Mouse (Mus musculus) lung, embryonic 16.5 days (tissue): ENCODE measurements around the gene Krt16. TPM values are rescaled to one million over a fixed set of nuclear protein-coding genes. Genes with fewer than 3 reads are reported as not detected.
"Not testable (repeated sequence)": the region's sequence is repeated elsewhere in the genome, so short reads cannot be mapped to it uniquely, and the experiment has no call there.

Source experiments
- ATAC-seq: fragments of 200-750 bp; cut with Nextera tagmentation; 2 replicates; pipeline ENCODE4 v1.8.0; 2017; ENCODE audit warnings: low read depth, mild to moderate bottlenecking, moderate library complexity
- H3K27ac ChIP-seq: fragments of 300-500 bp; sonication (generic); 2 replicates; pipeline ENCODE4 v1.5.1; 2014; ENCODE audit warnings: mild to moderate bottlenecking, control low read depth, low read length
- H3K27me3 ChIP-seq: fragments of 300-500 bp; sonication (generic); 2 replicates; pipeline ENCODE4 v1.6.1; 2014; ENCODE audit warnings: low read depth, low read length, mixed read lengths; ENCODE audit not compliant: control insufficient read depth, insufficient read depth
- H3K36me3 ChIP-seq: fragments of 300-500 bp; sonication (generic); 2 replicates; pipeline ENCODE4 v1.6.1; 2014; ENCODE audit warnings: low read length; ENCODE audit not compliant: control insufficient read depth, insufficient read depth
- H3K4me1 ChIP-seq: fragments of 300-500 bp; sonication (generic); replicated peaks from 2 replicates; pipeline ENCODE4 v1.6.1; 2014; ENCODE audit warnings: low read length, mixed read lengths; ENCODE audit not compliant: control insufficient read depth, insufficient read depth
- H3K4me2 ChIP-seq: fragments of 300-500 bp; sonication (generic); 2 replicates; pipeline ENCODE4 v1.6.1; 2014; ENCODE audit warnings: low read depth, low read length, control low read depth
- H3K4me3 ChIP-seq: fragments of 300-500 bp; sonication (generic); 2 replicates; pipeline ENCODE4 v1.5.1; 2014; ENCODE audit warnings: mild to moderate bottlenecking, low read length, control low read depth
- H3K9ac ChIP-seq: fragments of 300-500 bp; sonication (generic); 2 replicates; pipeline ENCODE4 v1.6.1; 2014; ENCODE audit warnings: low read length, control low read depth
- H3K9me3 ChIP-seq: fragments of 300-500 bp; sonication (generic); 2 replicates; pipeline ENCODE4 v1.6.1; 2016; ENCODE audit warnings: low read length; ENCODE audit not compliant: control insufficient read depth
- WGBS: fragments of 180-500 bp; shearing (Covaris S2); extraction: QIAGEN DNeasy Blood & Tissue Kit; methylation state at CpG from one replicate; pipeline ENCODE4 v1.1.7; 2014; 5-methylcytosine and 5-hydroxymethylcytosine counted together
- polyA plus RNA-seq: library from polyadenylated mRNA; unstranded; fragments of >200 nt; fragmentation: Nextera tagmentation; extraction: Ambion mirVana; gene quantifications from 2 replicates; pipeline ENCODE4 v1.2.1, GENCODE M21; 2015

Gene Krt16
- polyA plus RNA-seq, 1 experiment from 2014 or later: not detected

DNA sequence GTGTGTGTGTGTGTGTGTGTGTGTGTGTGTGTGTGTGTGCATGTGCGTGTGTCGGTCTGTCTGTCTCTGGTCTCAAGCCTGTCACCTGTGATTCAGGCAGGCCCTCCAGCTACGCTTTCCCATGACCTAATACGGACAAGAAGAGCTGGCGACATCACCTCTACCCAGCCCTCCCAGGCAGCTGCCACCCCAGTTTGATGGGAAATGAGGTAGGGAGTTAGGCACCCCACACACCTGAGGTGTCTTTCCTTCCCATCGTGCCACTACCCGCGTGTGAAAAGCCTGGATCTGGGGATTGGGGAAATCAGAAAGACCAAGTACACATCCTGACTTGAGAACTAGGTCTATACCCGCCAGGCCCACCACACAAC lies 12.5 kb upstream of the Krt16 start:
- no peak overlapping the region for H3K9ac ChIP-seq
- H3K36me3 ChIP-seq: no peaks in the 10 kb centered on the region
- no peaks in the 10 kb centered on the region for H3K9me3 ChIP-seq
- no peak overlapping the region for H3K4me2 ChIP-seq
- no peaks in the 10 kb centered on the region for H3K27me3 ChIP-seq
- no peak for ATAC-seq
- H3K27ac ChIP-seq: no peak overlapping the region
- no peaks in the 10 kb centered on the region for H3K4me1 ChIP-seq
- WGBS: 74% methylated on average over 9 of the region's 9 CpGs
- no peak overlapping the region for H3K4me3 ChIP-seq

DNA sequence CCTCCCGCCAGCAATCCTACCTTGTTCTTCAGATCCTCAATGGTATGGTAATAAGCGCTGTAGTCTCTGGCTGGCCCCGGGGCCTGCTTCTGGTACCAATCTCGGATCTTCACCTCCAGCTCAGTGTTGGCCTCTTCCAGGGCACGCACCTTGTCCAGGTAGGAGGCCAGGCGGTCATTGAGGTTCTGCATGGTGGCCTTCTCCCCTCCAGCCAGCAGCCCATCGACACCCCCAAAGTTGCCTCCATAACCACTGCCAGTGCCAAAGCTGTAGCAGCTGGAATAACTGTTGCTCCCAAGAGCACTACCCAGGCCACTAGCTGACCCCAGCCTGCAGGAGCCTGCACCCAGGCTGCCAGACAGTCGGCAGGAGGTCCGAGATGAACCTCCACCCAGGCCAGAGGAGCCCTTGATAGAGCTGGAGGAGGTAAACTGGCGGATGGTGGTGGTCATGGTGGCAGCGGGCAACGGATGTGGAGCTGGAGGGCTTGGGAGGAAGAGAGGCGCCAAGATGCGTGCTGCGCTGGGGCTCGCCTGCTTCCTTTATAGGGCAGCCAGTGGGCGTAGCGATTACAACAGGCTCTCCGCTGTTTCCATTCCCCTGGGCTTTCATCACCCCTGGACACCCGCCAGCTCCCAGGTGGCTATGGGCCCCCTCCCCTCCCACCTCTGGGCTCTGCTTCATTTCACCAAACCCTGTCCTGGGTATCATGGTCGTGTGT lies 12.0 kb upstream of the Krt16 start, which contains the start of gene Krt17:
Gene Krt17, minus strand, starts transcription at position 516 of the 721 bp plus-strand sequence.
- H3K27ac ChIP-seq: no peak within 1 kb of the TSS
- H3K9me3 ChIP-seq: no peaks in the 10 kb centered on the region
- no peak within 1 kb of the TSS for H3K9ac ChIP-seq
- H3K4me3 ChIP-seq: no peak within 1 kb of the TSS
- no peak for ATAC-seq
- no peak within 1 kb of the TSS for H3K4me2 ChIP-seq
- 77% methylated on average over 21 of the region's 21 CpGs for WGBS
- no peaks in the 10 kb centered on the region for H3K4me1 ChIP-seq
- H3K27me3 ChIP-seq: no peaks in the 10 kb centered on the region
- H3K36me3 ChIP-seq: no peaks in the 10 kb centered on the region

DNA sequence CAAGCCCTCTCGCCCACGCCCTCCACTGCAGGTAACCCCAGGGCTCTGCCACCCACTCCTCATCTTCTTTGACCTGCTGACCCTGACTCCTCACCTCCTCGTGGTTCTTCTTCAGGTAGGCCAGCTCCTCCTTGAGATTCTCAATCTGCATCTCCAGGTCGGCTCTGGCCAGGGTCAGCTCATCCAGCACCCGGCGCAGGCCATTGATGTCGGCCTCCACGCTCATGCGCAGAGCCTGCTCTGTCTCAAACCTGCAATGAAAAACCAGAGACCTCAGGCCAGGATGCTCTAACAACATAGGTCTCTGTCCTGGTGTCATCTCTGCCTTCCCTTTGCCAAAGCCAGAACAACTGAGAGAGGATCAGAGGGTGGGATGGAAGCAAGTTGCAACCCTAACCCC lies 10.4 kb upstream of the Krt16 start:
- Histone ChIP-seq H3K4me3 (no peak overlapping the region), H3K4me1 (no peaks in the 10 kb centered on the region), H3K9me3 (no peaks in the 10 kb centered on the region), H3K36me3 (no peaks in the 10 kb centered on the region), H3K27me3 (no peaks in the 10 kb centered on the region), H3K9ac (no peak overlapping the region), H3K27ac (no peak overlapping the region), H3K4me2 (no peak overlapping the region)
- 86% methylated on average over 9 of the region's 9 CpGs for WGBS
- no peak for ATAC-seq

DNA sequence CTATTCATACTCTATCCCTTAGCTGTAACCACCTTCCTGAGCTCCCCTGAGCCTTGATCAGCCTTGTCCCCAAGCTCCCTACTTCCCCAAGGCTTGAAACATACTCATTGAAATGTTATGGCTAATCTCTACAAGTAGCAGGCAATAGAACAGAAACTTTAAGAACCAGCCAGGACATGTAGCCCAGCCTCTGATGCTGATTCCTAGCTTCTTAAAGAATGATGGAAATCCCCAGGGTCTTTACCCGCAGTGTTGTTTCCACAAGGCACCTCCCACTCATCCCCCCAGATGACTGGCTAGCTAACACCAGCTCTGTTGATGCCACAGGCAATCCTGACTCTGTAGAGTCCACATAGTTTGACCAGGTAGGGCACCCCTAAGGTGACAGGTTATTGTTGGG lies 9.3 kb upstream of the Krt16 start:
- Histone ChIP-seq H3K9ac (no peak overlapping the region), H3K9me3 (no peaks in the 10 kb centered on the region), H3K36me3 (no peaks in the 10 kb centered on the region), H3K27me3 (no peaks in the 10 kb centered on the region), H3K4me3 (no peak overlapping the region), H3K4me1 (no peaks in the 10 kb centered on the region), H3K4me2 (no peak overlapping the region), H3K27ac (no peak overlapping the region)
- no peak for ATAC-seq
- WGBS: 79% methylated on average over 1 of the region's 1 CpGs

DNA sequence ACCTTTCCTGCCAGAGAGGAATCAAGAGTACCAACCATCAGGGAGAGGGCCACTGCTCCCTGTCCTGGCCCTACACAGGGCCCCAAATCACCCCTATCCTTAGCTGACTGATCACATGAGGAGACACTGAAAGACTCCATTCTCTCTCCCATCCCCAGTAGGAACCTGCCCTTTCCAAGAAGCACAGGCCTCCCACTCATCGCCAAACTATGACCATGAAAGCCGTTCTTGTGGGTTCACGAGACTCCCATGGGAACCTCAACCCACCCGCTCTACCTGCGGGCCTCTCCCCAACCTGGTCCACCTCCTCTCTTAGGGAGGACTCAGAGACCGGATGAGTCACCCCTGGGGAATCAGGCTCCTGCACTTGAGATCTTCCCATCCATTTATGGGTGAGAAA lies 6.8 kb upstream of the Krt16 start:
- Histone ChIP-seq H3K4me3 (no peak overlapping the region), H3K9me3 (no peaks in the 10 kb centered on the region), H3K36me3 (no peaks in the 10 kb centered on the region), H3K4me2 (no peak overlapping the region), H3K27me3 (no peaks in the 10 kb centered on the region), H3K9ac (no peak overlapping the region), H3K27ac (no peak overlapping the region), H3K4me1 (no peaks in the 10 kb centered on the region)
- WGBS: 84% methylated on average over 6 of the region's 6 CpGs
- ATAC-seq: no peak

DNA sequence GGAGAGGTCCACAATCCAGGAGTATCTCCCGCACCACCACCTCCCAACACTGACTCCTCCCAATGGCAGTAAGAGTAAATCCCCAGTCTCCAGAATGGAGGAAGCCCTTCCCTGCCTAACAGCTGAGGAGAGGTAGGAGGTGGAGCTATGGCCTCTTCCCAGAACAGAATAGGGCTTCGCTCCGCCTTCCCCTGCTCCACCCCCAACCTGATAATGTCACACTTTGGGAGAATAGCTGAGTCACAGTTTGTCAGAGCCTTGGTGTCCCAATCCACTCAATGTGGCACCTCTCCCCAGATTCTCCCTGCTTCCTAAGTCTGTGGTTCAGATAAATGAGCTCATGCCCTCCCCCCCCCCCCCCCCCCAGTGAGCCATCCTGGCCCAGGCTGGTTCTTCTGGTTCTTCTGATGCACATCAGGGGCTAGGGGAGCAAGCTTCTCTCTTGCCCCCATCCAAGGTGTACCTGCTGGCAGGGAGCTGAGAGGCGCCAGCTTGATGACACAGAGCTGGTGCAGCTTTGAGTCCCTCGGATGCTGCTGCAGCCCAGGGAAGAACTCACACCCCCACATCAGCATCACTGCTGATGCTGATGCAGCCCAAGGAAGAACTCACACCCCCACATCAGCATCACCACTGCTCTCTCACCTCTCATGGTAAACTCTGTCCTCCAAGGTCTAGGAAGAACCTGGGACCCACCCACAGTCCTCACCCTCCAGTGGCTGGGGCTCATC lies 5.8 kb upstream of the Krt16 start:
- ATAC-seq: no peak
- H3K27me3 ChIP-seq: no peaks in the 10 kb centered on the region
- no peaks in the 10 kb centered on the region for H3K4me1 ChIP-seq
- H3K9ac ChIP-seq: no peak overlapping the region
- no peak overlapping the region for H3K27ac ChIP-seq
- no peak overlapping the region for H3K4me2 ChIP-seq
- H3K36me3 ChIP-seq: no peaks in the 10 kb centered on the region
- no peaks in the 10 kb centered on the region for H3K9me3 ChIP-seq
- WGBS: 50% methylated on average over 5 of the region's 5 CpGs
- no peak overlapping the region for H3K4me3 ChIP-seq

DNA sequence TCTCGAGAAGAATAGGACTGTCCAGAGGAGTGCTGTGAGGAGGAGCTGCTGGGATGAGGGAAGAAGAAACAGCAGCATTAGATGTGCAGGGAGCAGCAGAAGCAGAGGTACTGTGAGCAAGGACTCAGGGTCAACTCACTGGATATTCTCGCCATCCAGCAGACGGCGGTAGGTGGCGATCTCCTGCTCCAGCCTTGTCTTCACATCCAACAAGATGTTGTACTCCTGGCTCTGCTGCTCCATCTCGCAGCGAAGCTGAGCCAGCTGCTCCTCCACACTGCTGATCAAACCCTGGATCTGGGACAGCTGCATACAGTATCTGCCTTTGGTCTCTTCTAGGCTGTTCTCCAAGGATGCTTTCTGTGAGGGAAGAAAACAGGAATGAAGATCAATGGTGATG lies 2.2 kb downstream of the Krt16 start:
- H3K4me3 ChIP-seq, H3K4me1 ChIP-seq, H3K4me2 ChIP-seq, H3K27ac ChIP-seq, H3K9me3 ChIP-seq, ATAC-seq, H3K27me3 ChIP-seq, H3K36me3 ChIP-seq, H3K9ac ChIP-seq: not testable (repeated sequence)
- WGBS: 59% methylated on average over 7 of the region's 7 CpGs

DNA sequence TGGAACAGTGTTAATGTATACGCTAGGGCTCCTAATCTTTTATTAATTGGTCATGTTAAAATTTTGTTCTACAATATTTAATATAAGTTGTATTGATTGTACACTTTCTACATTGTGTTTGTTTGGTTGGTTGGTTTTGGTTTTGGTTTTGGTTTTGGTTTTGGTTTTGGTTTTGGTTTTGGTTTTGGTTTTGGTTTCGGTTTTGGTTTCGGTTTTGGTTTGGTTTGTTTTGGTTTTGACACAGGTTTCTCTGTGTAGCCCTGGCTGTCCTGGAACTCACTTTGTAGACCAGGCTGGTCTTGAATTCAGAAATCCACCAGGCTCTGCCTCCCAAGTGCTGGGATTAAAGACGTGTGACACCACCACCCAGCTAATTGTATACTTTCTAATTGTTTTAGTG lies 8.4 kb downstream of the Krt16 start:
- H3K4me3 ChIP-seq, H3K4me1 ChIP-seq, H3K27me3 ChIP-seq, H3K36me3 ChIP-seq, ATAC-seq, H3K9ac ChIP-seq, H3K4me2 ChIP-seq, H3K27ac ChIP-seq, H3K9me3 ChIP-seq: not testable (repeated sequence)
- WGBS: 85% methylated on average over 4 of the region's 4 CpGs

DNA sequence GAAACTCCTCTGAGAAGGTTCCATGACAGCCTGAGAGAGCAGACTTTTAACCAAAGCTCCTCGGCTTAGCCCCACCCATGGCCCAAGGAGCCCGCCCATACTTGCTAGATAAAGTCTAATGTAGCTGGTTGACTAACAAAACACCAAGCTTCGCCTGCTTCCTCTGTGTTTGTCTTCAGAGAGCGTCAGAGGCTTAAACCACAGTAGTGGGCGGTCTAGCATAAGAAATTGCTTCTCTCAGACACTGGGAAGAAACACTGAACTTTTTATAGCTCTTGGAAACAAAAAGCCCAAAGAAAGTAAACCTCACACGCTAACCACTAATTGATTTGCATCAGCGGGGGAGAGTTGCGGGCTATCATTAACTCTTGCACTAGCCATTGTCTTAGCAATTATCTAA lies 27.0 kb downstream of the Krt16 start:
- no peak for ATAC-seq
- Histone ChIP-seq H3K27ac (no peak overlapping the region), H3K36me3 (no peaks in the 10 kb centered on the region), H3K4me3 (no peak overlapping the region), H3K9ac (no peak overlapping the region), H3K4me1 (no peaks in the 10 kb centered on the region), H3K4me2 (no peak overlapping the region), H3K9me3 (peaks cover 5% of the 10 kb centered on the region), H3K27me3 (no peaks in the 10 kb centered on the region)
- WGBS: 65% methylated on average over 8 of the region's 8 CpGs
